Mouse (Mus musculus): Measurements from ENCODE around the gene Cks2. TPM values are rescaled to one million over a fixed set of nuclear protein-coding genes. Genes with fewer than 3 reads are reported as not detected.

Gene Cks2
- total RNA-seq, 1 experiment from 2014 or later = 20.8 TPM

GRCm38 (mm10) chr13:51681076-51681475 is 36.0 kb downstream of the Cks2 start:
- DNase-seq = no peak

GRCm38 (mm10) chr13:51681634-51682033 is 36.6 kb downstream of the Cks2 start:
- no peak for DNase-seq

GRCm38 (mm10) chr13:51685290-51685966 is 40.4 kb downstream of the Cks2 start:
- DNase-seq = no peak

- DNase-seq = no peak
These were observed 41.9 kb downstream of the Cks2 start for GRCm38 (mm10) chr13:51686966-51687365.

GRCm38 (mm10) chr13:51688688-51689087 is 43.7 kb downstream of the Cks2 start:
- DNase-seq = no peak

- DNase-seq = no peak
These were observed 51.4 kb downstream of the Cks2 start for GRCm38 (mm10) chr13:51696481-51696880.

- DNase-seq = no peak
These were observed 52.4 kb downstream of the Cks2 start for GRCm38 (mm10) chr13:51697455-51697854.

- DNase-seq = no peak
These were observed 52.9 kb downstream of the Cks2 start for GRCm38 (mm10) chr13:51697897-51698296.

GRCm38 (mm10) chr13:51698318-51698717 is 53.3 kb downstream of the Cks2 start:
- DNase-seq = no peak

Other genes with a start within 250 kb of the Cks2 start
- 12.2 and 16.1 TPM in 2 replicates for gene S1pr3, start 236.6 kb upstream of the Cks2 start, total RNA-seq (2021)
- gene Shc3, start 75.8 kb upstream of the Cks2 start, total RNA-seq (2021) = 1.1 and 1.8 TPM in 2 replicates
- 32.4 and 32.8 TPM in 2 replicates for gene Secisbp2, start 6.5 kb downstream of the Cks2 start, total RNA-seq (2021)
- 15.4 and 22.0 TPM in 2 replicates for gene Sema4d, start 148.5 kb downstream of the Cks2 start, total RNA-seq (2021)
- gene Gadd45g, start 201.4 kb downstream of the Cks2 start, total RNA-seq (2021) = 15.2 and 29.0 TPM in 2 replicates

All from adrenal gland, postnatal 25 days (tissue).